Mouse (Mus musculus) intestine, embryonic 16.5 days (tissue): ENCODE measurements around the gene Shtn1. TPM values are rescaled to one million over a fixed set of nuclear protein-coding genes. Genes with fewer than 3 reads are reported as not detected.

Source experiments
- ATAC-seq: fragments of 200-750 bp; cut with Nextera tagmentation; 2 replicates; pipeline ENCODE4 v1.8.0; 2017; ENCODE audit warnings: moderate TSS enrichment, moderate library complexity
- H3K27ac ChIP-seq: fragments of 300-500 bp; sonication (generic); 2 replicates; pipeline ENCODE4 v1.5.1; 2014; ENCODE audit warnings: mild to moderate bottlenecking, low read length
- H3K27me3 ChIP-seq: fragments of 300-500 bp; sonication (generic); replicated peaks from 2 replicates; pipeline ENCODE4 v1.6.1; 2014; ENCODE audit warnings: low read length, control low read depth, mixed read lengths; ENCODE audit not compliant: control insufficient read depth, insufficient read depth
- H3K36me3 ChIP-seq: fragments of 300-500 bp; sonication (generic); 2 replicates; pipeline ENCODE4 v1.6.1; 2014; ENCODE audit warnings: low read length, control low read depth; ENCODE audit not compliant: control insufficient read depth, insufficient read depth
- H3K4me1 ChIP-seq: fragments of 300-500 bp; sonication (generic); 2 replicates; pipeline ENCODE4 v1.6.1; 2014; ENCODE audit warnings: low read length, control low read depth, mixed read lengths; ENCODE audit not compliant: control insufficient read depth, insufficient read depth
- H3K4me2 ChIP-seq: fragments of 300-500 bp; sonication (generic); 2 replicates; pipeline ENCODE4 v1.6.1; 2014; ENCODE audit warnings: low read depth, low read length, control low read depth
- H3K4me3 ChIP-seq: fragments of 300-500 bp; sonication (generic); 2 replicates; pipeline ENCODE4 v1.5.1; 2014; ENCODE audit warnings: mild to moderate bottlenecking, low read length
- H3K9ac ChIP-seq: fragments of 300-500 bp; sonication (generic); 2 replicates; pipeline ENCODE4 v1.6.1; 2014; ENCODE audit warnings: low read depth, low read length
- H3K9me3 ChIP-seq: fragments of 300-500 bp; sonication (generic); 2 replicates; pipeline ENCODE4 v1.6.1; 2016; ENCODE audit warnings: low read length, control low read depth; ENCODE audit not compliant: control insufficient read depth
- WGBS: fragments of 180-500 bp; shearing (Covaris S2); extraction: QIAGEN DNeasy Blood & Tissue Kit; methylation state at CpG from one replicate; pipeline ENCODE4 v1.1.7; 2014; 5-methylcytosine and 5-hydroxymethylcytosine counted together
- polyA plus RNA-seq: library from polyadenylated mRNA; unstranded; fragments of >200 nt; fragmentation: Nextera tagmentation; extraction: Ambion mirVana; gene quantifications from 2 replicates; pipeline ENCODE4 v1.2.1, GENCODE M21; 2015

Shtn1 gene
- polyA plus RNA-seq, result 15.1 and 15.4 TPM in 2 replicates

- H3K27ac ChIP-seq, result peak within 1 kb of the TSS; percentile 61
- peak within 1 kb of the TSS; percentile 91 for H3K4me2 ChIP-seq
- peak; percentile 94 for ATAC-seq
- peaks cover 8% of the 10 kb centered on the region; the same call in 1 of the 2 replicates for H3K4me1 ChIP-seq
- H3K4me3 ChIP-seq, result peak within 1 kb of the TSS; percentile 70
- 2% methylated on average over 37 of the region's 46 CpGs for WGBS
- H3K9ac ChIP-seq, result peak within 1 kb of the TSS; percentile 77
- H3K27me3 ChIP-seq, result peaks cover 7% of the 10 kb centered on the region; the same call in 1 of the 2 replicates
- H3K36me3 ChIP-seq, result no peaks in the 10 kb centered on the region
- no peaks in the 10 kb centered on the region for H3K9me3 ChIP-seq
These were observed at the start of gene Shtn1 for GRCm38 (mm10) chr19:59075472-59076101. Gene Shtn1, minus strand, starts transcription at chr19:59076100.

- H3K36me3 ChIP-seq, result no peaks in the 10 kb centered on the region
- no peaks in the 10 kb centered on the region for H3K4me1 ChIP-seq
- WGBS, result 45% methylated on average over 4 of the region's 4 CpGs
- no peaks in the 10 kb centered on the region for H3K9me3 ChIP-seq
- peak overlapping the region; percentile 50 for H3K4me2 ChIP-seq
- H3K27me3 ChIP-seq, result no peaks in the 10 kb centered on the region
- ATAC-seq, result no peak
- no peak overlapping the region for H3K27ac ChIP-seq
- H3K9ac ChIP-seq, result no peak overlapping the region
- H3K4me3 ChIP-seq, result peak overlapping the region; percentile 30; the same call in 1 of the 2 replicates
These were observed 38.3 kb upstream of the Shtn1 start for GRCm38 (mm10) chr19:59114152-59114551.

- no peak overlapping the region for H3K4me2 ChIP-seq
- H3K27me3 ChIP-seq, result no peaks in the 10 kb centered on the region
- no peaks in the 10 kb centered on the region for H3K9me3 ChIP-seq
- 41% methylated on average over 1 of the region's 1 CpGs for WGBS
- H3K4me3 ChIP-seq, result no peak overlapping the region
- H3K4me1 ChIP-seq, result no peaks in the 10 kb centered on the region
- H3K9ac ChIP-seq, result no peak overlapping the region
- no peak overlapping the region for H3K27ac ChIP-seq
- no peaks in the 10 kb centered on the region for H3K36me3 ChIP-seq
- no peak for ATAC-seq
These were observed 34.0 kb upstream of the Shtn1 start for GRCm38 (mm10) chr19:59109937-59110336.

GRCm38 (mm10) chr19:59098315-59098714, 22.4 kb upstream of the Shtn1 start:
- Histone ChIP-seq H3K4me2 (no peak overlapping the region), H3K4me1 (no peaks in the 10 kb centered on the region), H3K27ac (peak overlapping the region; percentile 48; the same call in 1 of the 2 replicates), H3K36me3 (no peaks in the 10 kb centered on the region), H3K27me3 (no peaks in the 10 kb centered on the region), H3K9me3 (no peaks in the 10 kb centered on the region), H3K9ac (no peak overlapping the region), H3K4me3 (no peak overlapping the region)
- peak; percentile 95 for ATAC-seq
- WGBS, result 33% methylated on average over 1 of the region's 1 CpGs

GRCm38 (mm10) chr19:59092295-59092694, 16.4 kb upstream of the Shtn1 start:
- Histone ChIP-seq H3K27ac (no peak overlapping the region), H3K9ac (no peak overlapping the region), H3K4me1 (no peaks in the 10 kb centered on the region), H3K27me3 (no peaks in the 10 kb centered on the region), H3K9me3 (no peaks in the 10 kb centered on the region), H3K4me2 (no peak overlapping the region), H3K36me3 (no peaks in the 10 kb centered on the region), H3K4me3 (no peak overlapping the region)
- 70% methylated on average over 7 of the region's 7 CpGs for WGBS
- no peak for ATAC-seq

GRCm38 (mm10) chr19:59090337-59090736, 14.4 kb upstream of the Shtn1 start:
- peak; percentile 56; the same call in 1 of the 2 replicates for ATAC-seq
- WGBS, result 58% methylated on average over 1 of the region's 1 CpGs

GRCm38 (mm10) chr19:59084296-59084695, 8.4 kb upstream of the Shtn1 start:
- Histone ChIP-seq H3K9ac (no peak overlapping the region), H3K4me2 (no peak overlapping the region), H3K4me3 (no peak overlapping the region), H3K4me1 (no peaks in the 10 kb centered on the region), H3K27me3 (no peaks in the 10 kb centered on the region), H3K27ac (no peak overlapping the region), H3K9me3 (no peaks in the 10 kb centered on the region), H3K36me3 (no peaks in the 10 kb centered on the region)
- WGBS, result 46% methylated on average over 4 of the region's 4 CpGs
- ATAC-seq, result no peak

More at GRCm38 (mm10) chr19:59090337-59090736, 14.4 kb upstream of the Shtn1 start:
- H3K27ac ChIP-seq, result no peak overlapping the region
- H3K9me3 ChIP-seq, result no peaks in the 10 kb centered on the region
- H3K4me1 ChIP-seq, result no peaks in the 10 kb centered on the region
- H3K27me3 ChIP-seq, result no peaks in the 10 kb centered on the region
- no peak overlapping the region for H3K4me2 ChIP-seq
- no peak overlapping the region for H3K9ac ChIP-seq
- no peak overlapping the region for H3K4me3 ChIP-seq
- H3K36me3 ChIP-seq, result no peaks in the 10 kb centered on the region

GRCm38 (mm10) chr19:59076131-59076530, 231 bp upstream of the Shtn1 start:
- Histone ChIP-seq H3K36me3 (no peaks in the 10 kb centered on the region), H3K4me3 (no peak overlapping the region; the same call in 1 of the 2 replicates), H3K4me1 (peaks cover 8% of the 10 kb centered on the region; the same call in 1 of the 2 replicates), H3K27me3 (peaks cover 7% of the 10 kb centered on the region; the same call in 1 of the 2 replicates), H3K4me2 (peak overlapping the region; percentile 91), H3K9me3 (no peaks in the 10 kb centered on the region), H3K27ac (no peak overlapping the region), H3K9ac (no peak overlapping the region)
- peak; percentile 44; the same call in 1 of the 2 replicates for ATAC-seq
- WGBS, result 17% methylated on average over 5 of the region's 5 CpGs

GRCm38 (mm10) chr19:59074841-59075471, 944 bp downstream of the Shtn1 start:
- peak overlapping the region; percentile 61 for H3K27ac ChIP-seq
- H3K4me1 ChIP-seq, result peaks cover 8% of the 10 kb centered on the region; the same call in 1 of the 2 replicates

More at GRCm38 (mm10) chr19:59074841-59075471, 944 bp downstream of the Shtn1 start:
- H3K4me3 ChIP-seq, result peak overlapping the region; percentile 70
- WGBS, result 4% methylated on average over 46 of the region's 46 CpGs
- H3K4me2 ChIP-seq, result peak overlapping the region; percentile 91
- H3K9ac ChIP-seq, result peak overlapping the region; percentile 77
- peaks cover 7% of the 10 kb centered on the region; the same call in 1 of the 2 replicates for H3K27me3 ChIP-seq
- H3K9me3 ChIP-seq, result no peaks in the 10 kb centered on the region
- H3K36me3 ChIP-seq, result no peaks in the 10 kb centered on the region
- peak; percentile 75 for ATAC-seq
